Mouse (Mus musculus) limb, embryonic 14.5 days (tissue): ENCODE data around the gene Slc24a1. TPM values are rescaled to one million over a fixed set of nuclear protein-coding genes. Genes with fewer than 3 reads are reported as not detected.

ENCODE experiments used
- ATAC-seq: fragments of 200-750 bp; cut with Nextera tagmentation; 2 replicates; pipeline ENCODE4 v1.8.0; 2017; ENCODE audit warnings: low read depth, moderate number of reproducible peaks, moderate TSS enrichment; ENCODE audit not compliant: low FRiP score
- DNase-seq: peaks from one replicate; pipeline ENCODE4 v3.0.0-alpha.2; 2015; ENCODE audit warnings: low spot score
- H3K27ac ChIP-seq: fragments of 300-500 bp; sonication (generic); replicated peaks from 2 replicates; pipeline ENCODE4 v1.5.1; 2014; ENCODE audit warnings: low read depth, mild to moderate bottlenecking, low read length, moderate library complexity, mixed read lengths
- H3K27me3 ChIP-seq: fragments of 300-500 bp; sonication (generic); 2 replicates; pipeline ENCODE4 v1.6.1; 2014; ENCODE audit warnings: low read length, mixed read lengths; ENCODE audit not compliant: control insufficient read depth, insufficient read depth
- H3K36me3 ChIP-seq: fragments of 300-500 bp; sonication (generic); 2 replicates; pipeline ENCODE4 v1.6.1; 2014; ENCODE audit warnings: mild to moderate bottlenecking, low read length, moderate library complexity, mixed read lengths; ENCODE audit not compliant: control insufficient read depth, insufficient read depth
- H3K4me1 ChIP-seq: fragments of 300-500 bp; sonication (generic); 2 replicates; pipeline ENCODE4 v1.6.1; 2014; ENCODE audit warnings: antibody characterized with exemption, low read length, mixed read lengths; ENCODE audit not compliant: control insufficient read depth, insufficient read depth
- H3K4me2 ChIP-seq: fragments of 300-500 bp; sonication (generic); replicated peaks from 2 replicates; pipeline ENCODE4 v1.6.1; 2014; ENCODE audit warnings: low read depth, mild to moderate bottlenecking, low read length, moderate library complexity; ENCODE audit not compliant: severe bottlenecking
- H3K4me3 ChIP-seq: fragments of 300-500 bp; sonication (generic); replicated peaks from 2 replicates; pipeline ENCODE4 v1.5.1; 2014; ENCODE audit warnings: low read length
- H3K9ac ChIP-seq: fragments of 300-500 bp; sonication (generic); 2 replicates; pipeline ENCODE4 v1.6.1; 2014; ENCODE audit warnings: mild to moderate bottlenecking, low read depth, low read length, moderate library complexity; ENCODE audit not compliant: severe bottlenecking
- H3K9me3 ChIP-seq: fragments of 300-500 bp; sonication (generic); 2 replicates; pipeline ENCODE4 v1.6.1; 2016; ENCODE audit warnings: low read length; ENCODE audit not compliant: control insufficient read depth
- POLR2A ChIP-seq: fragments of 200-500 bp; IDR thresholded peaks from 2 replicates; pipeline ENCODE4 v1.8.0; 2012; ENCODE audit warnings: inconsistent platforms, mild to moderate bottlenecking, moderate library complexity, borderline replicate concordance; ENCODE audit not compliant: insufficient read depth, insufficient read length; ENCODE audit errors: extremely low read depth
- WGBS: fragments of 180-500 bp; shearing (Covaris S2); extraction: QIAGEN DNeasy Blood & Tissue Kit; methylation state at CpG from one replicate; pipeline ENCODE4 v1.1.7; 2014; 5-methylcytosine and 5-hydroxymethylcytosine counted together
- microRNA-seq: library from miRNA; unstranded; fragments of <30 nt; microRNA quantifications from one replicate; pipeline ENCODE4, GENCODE M21; 2016
- polyA plus RNA-seq, 2 experiments: library from polyadenylated mRNA; depleted of rRNA in 1 of 2; stranded (reverse) in 1 of 2; unstranded in 1 of 2; fragments of >200 nt; fragmentation: Nextera tagmentation in 1 of 2; extraction: Ambion mirVana in 1 of 2; gene quantifications; 2 replicates each; pipeline versions ENCODE4 v1.2.1 to v1.2.3; 2012 to 2014

The Slc24a1 gene
- polyA plus RNA-seq, 2 experiments = 0.03 to 0.06 TPM

DNA sequence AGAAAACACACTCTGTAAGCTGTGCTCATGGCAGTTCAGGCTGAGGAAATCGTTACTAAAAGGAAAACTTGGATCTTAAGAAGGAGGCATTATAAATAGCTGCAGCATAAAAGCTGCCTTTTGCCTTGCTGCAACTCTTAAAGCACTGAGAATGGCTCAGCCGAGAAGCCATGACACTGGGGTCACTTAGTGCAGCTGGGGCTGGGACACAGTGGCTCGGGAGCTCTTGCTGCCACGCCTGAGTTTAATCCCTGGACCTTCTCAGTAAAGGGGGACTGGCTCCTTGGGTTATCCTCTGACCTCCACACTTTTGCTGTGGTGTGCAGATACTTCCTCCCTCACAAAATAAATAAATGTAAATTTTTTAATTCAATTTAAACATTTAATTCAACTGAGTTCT, 48.5 kb downstream of the Slc24a1 start:
- DNase-seq (no peak), ATAC-seq (no peak)
- no peaks in the 10 kb centered on the region for H3K9me3 ChIP-seq
- H3K27ac ChIP-seq = no peak overlapping the region
- no peaks in the 10 kb centered on the region for H3K4me1 ChIP-seq
- H3K9ac ChIP-seq = 0 out of 2 replicates have a peak overlapping the region, but pooled peaks have one; percentile 16
- H3K27me3 ChIP-seq = no peaks in the 10 kb centered on the region
- no peak for TF ChIP-seq POLR2A
- WGBS = 51% methylated on average over 4 of the region's 4 CpGs
- peaks cover 28% of the 10 kb centered on the region; the same call in 1 of the 2 replicates for H3K36me3 ChIP-seq
- no peak overlapping the region for H3K4me3 ChIP-seq
- H3K4me2 ChIP-seq = no peak overlapping the region

DNA sequence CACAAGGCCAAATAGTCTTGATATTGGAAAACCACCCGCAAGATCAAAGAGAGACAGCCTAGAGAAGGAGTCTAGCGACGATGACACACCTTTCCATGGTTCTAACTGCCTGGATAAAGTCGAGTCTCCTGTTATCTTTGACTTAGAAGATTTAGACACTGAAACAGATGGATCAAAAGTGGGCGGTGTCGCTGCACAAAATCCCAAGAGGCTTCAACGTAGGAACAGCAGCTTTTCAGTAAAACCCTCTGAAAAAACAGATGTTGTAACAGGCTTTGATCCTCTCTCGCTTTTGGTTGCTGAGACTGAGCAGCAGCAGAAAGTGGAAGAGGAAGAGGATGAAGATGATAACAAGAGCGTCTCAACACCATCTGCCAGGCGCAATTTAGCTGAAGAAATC, 54.8 kb downstream of the Slc24a1 start:
- Histone ChIP-seq H3K4me2 (no peak overlapping the region), H3K4me3 (no peak overlapping the region), H3K9ac (no peak overlapping the region), H3K4me1 (no peaks in the 10 kb centered on the region), H3K9me3 (no peaks in the 10 kb centered on the region), H3K27me3 (no peaks in the 10 kb centered on the region), H3K27ac (no peak overlapping the region), H3K36me3 (peaks cover 27% of the 10 kb centered on the region)
- ATAC-seq (no peak), DNase-seq (no peak)
- WGBS = 83% methylated on average over 10 of the region's 10 CpGs
- TF ChIP-seq POLR2A = no peak

DNA sequence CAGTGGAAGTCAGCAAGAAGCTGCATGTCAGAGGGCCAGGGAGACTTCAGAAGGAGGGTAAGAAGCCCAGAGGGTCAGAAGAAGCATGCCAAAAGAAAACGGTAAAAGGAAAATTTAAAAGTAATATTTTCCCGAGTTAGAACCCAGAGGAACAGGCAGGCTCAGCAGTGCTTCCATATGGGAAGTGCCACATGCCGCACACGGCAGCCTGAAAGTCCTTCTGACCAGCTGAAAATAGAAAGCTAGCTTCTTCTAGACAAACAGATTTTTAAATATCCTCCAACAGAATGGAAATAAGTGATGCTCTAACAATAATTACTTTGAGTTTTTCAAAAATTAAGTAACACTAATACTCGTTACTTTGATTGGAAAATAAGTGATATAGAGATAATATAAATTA, 65.4 kb downstream of the Slc24a1 start:
- DNase-seq = no peak
- no peak overlapping the region for H3K4me3 ChIP-seq
- no peaks in the 10 kb centered on the region for H3K4me1 ChIP-seq
- WGBS = 75% methylated on average over 5 of the region's 5 CpGs
- no peak for ATAC-seq
- no peaks in the 10 kb centered on the region for H3K9me3 ChIP-seq
- 0 out of 2 replicates have a peak, but pooled peaks cover 2% of the 10 kb centered on the region for H3K36me3 ChIP-seq
- no peak overlapping the region for H3K4me2 ChIP-seq
- no peak overlapping the region for H3K9ac ChIP-seq
- H3K27me3 ChIP-seq = no peaks in the 10 kb centered on the region
- H3K27ac ChIP-seq = no peak overlapping the region
- TF ChIP-seq POLR2A = no peak

Small RNAs within 50 kb of the gene (microRNA-seq; reads per million reads assigned to microRNA genes)
- gene Gm25640 = not detected

Other genes with a start within 250 kb of the Slc24a1 start
- gene Rab11a, start 213.8 kb downstream of the Slc24a1 start, polyA plus RNA-seq (2012; rRNA removed) = 160 and 243 TPM in 2 replicates
- 406 and 434 TPM in 2 replicates for gene Rab11a, start 213.8 kb downstream of the Slc24a1 start, polyA plus RNA-seq (2014; fragmentation: Nextera tagmentation; extraction: Ambion mirVana)
- gene Dennd4a, start 140.3 kb downstream of the Slc24a1 start, polyA plus RNA-seq (2012; rRNA removed) = 9.7 and 10.4 TPM in 2 replicates
- gene Dennd4a, start 140.3 kb downstream of the Slc24a1 start, polyA plus RNA-seq (2014; fragmentation: Nextera tagmentation; extraction: Ambion mirVana) = 8.2 and 8.7 TPM in 2 replicates
- gene Ints14, start 9.3 kb upstream of the Slc24a1 start, polyA plus RNA-seq (2012; rRNA removed) = 37.0 and 38.1 TPM in 2 replicates
- 50.4 and 50.5 TPM in 2 replicates for gene Ints14, start 9.3 kb upstream of the Slc24a1 start, polyA plus RNA-seq (2014; fragmentation: Nextera tagmentation; extraction: Ambion mirVana)
- gene Hacd3, start 70.1 kb upstream of the Slc24a1 start, polyA plus RNA-seq (2012; rRNA removed) = 52.0 and 53.4 TPM in 2 replicates
- gene Hacd3, start 70.1 kb upstream of the Slc24a1 start, polyA plus RNA-seq (2014; fragmentation: Nextera tagmentation; extraction: Ambion mirVana) = 41.8 and 48.1 TPM in 2 replicates
- gene Dpp8, start 80.8 kb upstream of the Slc24a1 start, polyA plus RNA-seq (2012; rRNA removed) = 52.3 and 61.5 TPM in 2 replicates
- 29.1 and 30.3 TPM in 2 replicates for gene Dpp8, start 80.8 kb upstream of the Slc24a1 start, polyA plus RNA-seq (2014; fragmentation: Nextera tagmentation; extraction: Ambion mirVana)
- 71.0 and 90.7 TPM in 2 replicates for gene Igdcc4, start 149.9 kb upstream of the Slc24a1 start, polyA plus RNA-seq (2012; rRNA removed)
- gene Igdcc4, start 149.9 kb upstream of the Slc24a1 start, polyA plus RNA-seq (2014; fragmentation: Nextera tagmentation; extraction: Ambion mirVana) = 47.5 and 48.5 TPM in 2 replicates
- 1.2 and 1.4 TPM in 2 replicates for gene Igdcc3, start 189.6 kb upstream of the Slc24a1 start, polyA plus RNA-seq (2012; rRNA removed)
- 1.0 and 1.1 TPM in 2 replicates for gene Igdcc3, start 189.6 kb upstream of the Slc24a1 start, polyA plus RNA-seq (2014; fragmentation: Nextera tagmentation; extraction: Ambion mirVana)
- gene Parp16, start 243.7 kb upstream of the Slc24a1 start, polyA plus RNA-seq (2012; rRNA removed) = 7.6 and 8.3 TPM in 2 replicates
- gene Parp16, start 243.7 kb upstream of the Slc24a1 start, polyA plus RNA-seq (2014; fragmentation: Nextera tagmentation; extraction: Ambion mirVana) = 6.5 and 7.6 TPM in 2 replicates